Mouse (Mus musculus) heart, embryonic 16.5 days (tissue): ENCODE measurements around the gene Btk. TPM values are rescaled to one million over a fixed set of nuclear protein-coding genes. Genes with fewer than 3 reads are reported as not detected.

Experiments used
- ATAC-seq: fragments of 200-750 bp; cut with Nextera tagmentation; replicated peaks from 2 replicates; pipeline ENCODE4 v1.8.0; 2017; ENCODE audit warnings: moderate number of reproducible peaks; ENCODE audit not compliant: insufficient read depth, low FRiP score; ENCODE audit errors: extremely low read depth
- H3K27ac ChIP-seq: fragments of 300-500 bp; sonication (generic); 2 replicates; pipeline ENCODE4 v1.5.1; 2014; ENCODE audit warnings: mild to moderate bottlenecking, low read length, control low read depth, moderate library complexity
- H3K27me3 ChIP-seq: fragments of 300-500 bp; sonication (generic); 2 replicates; pipeline ENCODE4 v1.6.1; 2014; ENCODE audit warnings: low read length, mixed read lengths; ENCODE audit not compliant: control insufficient read depth, insufficient read depth
- H3K36me3 ChIP-seq: fragments of 300-500 bp; sonication (generic); 2 replicates; pipeline ENCODE4 v1.6.1; 2014; ENCODE audit not compliant: control insufficient read depth, insufficient read depth
- H3K4me1 ChIP-seq: fragments of 300-500 bp; sonication (generic); 2 replicates; pipeline ENCODE4 v1.6.1; 2014; ENCODE audit warnings: low read length, mixed read lengths; ENCODE audit not compliant: control insufficient read depth, insufficient read depth
- H3K4me2 ChIP-seq: fragments of 300-500 bp; sonication (generic); 2 replicates; pipeline ENCODE4 v1.6.1; 2014; ENCODE audit warnings: low read depth, mild to moderate bottlenecking, control low read depth, low read length
- H3K4me3 ChIP-seq: fragments of 300-500 bp; sonication (generic); 2 replicates; pipeline ENCODE4 v1.5.1; 2014; ENCODE audit warnings: mild to moderate bottlenecking, control low read depth, low read length
- H3K9ac ChIP-seq: fragments of 300-500 bp; sonication (generic); 2 replicates; pipeline ENCODE4 v1.6.1; 2014; ENCODE audit warnings: low read length, control low read depth
- H3K9me3 ChIP-seq: fragments of 300-500 bp; sonication (generic); replicated peaks from 2 replicates; pipeline ENCODE4 v1.6.1; 2016; ENCODE audit warnings: low read length; ENCODE audit not compliant: control insufficient read depth
- WGBS: fragments of 180-500 bp; shearing (Covaris S2); extraction: QIAGEN DNeasy Blood & Tissue Kit; methylation state at CpG from one replicate; pipeline ENCODE4 v1.1.7; 2014; 5-methylcytosine and 5-hydroxymethylcytosine counted together
- polyA plus RNA-seq: library from polyadenylated mRNA; unstranded; fragments of >200 nt; fragmentation: Nextera tagmentation; extraction: Ambion mirVana; gene quantifications from 2 replicates; pipeline ENCODE4 v1.2.1, GENCODE M21; 2015

Gene Btk
- polyA plus RNA-seq, 1 experiment from 2014 or later: 1.6 TPM

GRCm38 (mm10) chrX:134523772-134524171 is 59.6 kb downstream of the Btk start:
- Histone ChIP-seq H3K27me3 (no peaks in the 10 kb centered on the region), H3K27ac (no peak overlapping the region), H3K4me2 (no peak overlapping the region), H3K9ac (no peak overlapping the region), H3K4me3 (no peak overlapping the region), H3K36me3 (no peaks in the 10 kb centered on the region), H3K9me3 (no peaks in the 10 kb centered on the region), H3K4me1 (no peaks in the 10 kb centered on the region)
- no peak for ATAC-seq
- 66% methylated on average over 4 of the region's 4 CpGs for WGBS

- no peak overlapping the region for H3K9ac ChIP-seq
- ATAC-seq: no peak
- H3K27me3 ChIP-seq: no peaks in the 10 kb centered on the region
- no peaks in the 10 kb centered on the region for H3K4me1 ChIP-seq
- no peak overlapping the region for H3K4me3 ChIP-seq
- H3K4me2 ChIP-seq: no peak overlapping the region
- WGBS: 36% methylated on average over 2 of the region's 2 CpGs
- H3K27ac ChIP-seq: no peak overlapping the region
- no peaks in the 10 kb centered on the region for H3K36me3 ChIP-seq
- no peaks in the 10 kb centered on the region for H3K9me3 ChIP-seq
Observed at GRCm38 (mm10) chrX:134509473-134509872, 73.9 kb downstream of the Btk start.

GRCm38 (mm10) chrX:134507977-134508376 is 75.4 kb downstream of the Btk start:
- H3K4me1 ChIP-seq: no peaks in the 10 kb centered on the region
- WGBS: 57% methylated on average over 6 of the region's 6 CpGs
- H3K9ac ChIP-seq: no peak overlapping the region
- no peak overlapping the region for H3K4me3 ChIP-seq
- no peaks in the 10 kb centered on the region for H3K9me3 ChIP-seq
- H3K27me3 ChIP-seq: no peaks in the 10 kb centered on the region
- H3K36me3 ChIP-seq: no peaks in the 10 kb centered on the region
- ATAC-seq: no peak
- H3K27ac ChIP-seq: no peak overlapping the region
- no peak overlapping the region for H3K4me2 ChIP-seq

GRCm38 (mm10) chrX:134500651-134501050 is 82.7 kb downstream of the Btk start:
- Histone ChIP-seq H3K9ac (no peak overlapping the region), H3K4me2 (no peak overlapping the region), H3K4me3 (no peak overlapping the region), H3K9me3 (no peaks in the 10 kb centered on the region), H3K27ac (no peak overlapping the region), H3K4me1 (no peaks in the 10 kb centered on the region), H3K36me3 (no peaks in the 10 kb centered on the region), H3K27me3 (no peaks in the 10 kb centered on the region)
- WGBS: 81% methylated on average over 8 of the region's 8 CpGs
- ATAC-seq: no peak

Other genes starting within 250 kb of the Btk start
- 0.25 and 0.29 TPM in 2 replicates for gene Drp2, start 179.0 kb downstream of the Btk start, polyA plus RNA-seq
- not detected in 2 replicates for gene Taf7l, start 107.1 kb downstream of the Btk start, polyA plus RNA-seq
- 80.5 and 81.6 TPM in 2 replicates for gene Timm8a1, start 41.7 kb downstream of the Btk start, polyA plus RNA-seq
- gene Rpl36a, start 2.1 kb upstream of the Btk start, polyA plus RNA-seq: 172 and 221 TPM in 2 replicates
- gene Gla, start 17.6 kb upstream of the Btk start, polyA plus RNA-seq: 2.4 and 2.7 TPM in 2 replicates
- gene Hnrnph2, start 17.6 kb upstream of the Btk start, polyA plus RNA-seq: 118 and 146 TPM in 2 replicates
- gene Armcx4, start 102.9 kb upstream of the Btk start, polyA plus RNA-seq: 3.1 and 3.8 TPM in 2 replicates
- gene Armcx1, start 134.4 kb upstream of the Btk start, polyA plus RNA-seq: 41.8 and 43.7 TPM in 2 replicates
- gene Armcx6, start 167.8 kb upstream of the Btk start, polyA plus RNA-seq: 15.5 and 16.5 TPM in 2 replicates
- 84.1 and 90.9 TPM in 2 replicates for gene Armcx3, start 173.0 kb upstream of the Btk start, polyA plus RNA-seq
- 54.2 and 57.4 TPM in 2 replicates for gene Armcx2, start 225.7 kb upstream of the Btk start, polyA plus RNA-seq